Mouse (Mus musculus) midbrain, embryonic 13.5 days (tissue): ENCODE data around the gene Gm44511. TPM values are rescaled to one million over a fixed set of nuclear protein-coding genes. Genes with fewer than 3 reads are reported as not detected.
"Not testable (repeated sequence)": the region's sequence is repeated elsewhere in the genome, so short reads cannot be mapped to it uniquely, and the experiment has no call there.

ENCODE experiments used
- ATAC-seq: fragments of 200-750 bp; cut with Nextera tagmentation; 2 replicates; pipeline ENCODE4 v1.8.0; 2017; ENCODE audit warnings: mild to moderate bottlenecking, moderate TSS enrichment, moderate library complexity
- H3K27ac ChIP-seq: fragments of 300-500 bp; sonication (generic); 2 replicates; pipeline ENCODE4 v1.5.1; 2015; ENCODE audit warnings: inconsistent platforms, mild to moderate bottlenecking, moderate library complexity
- H3K27me3 ChIP-seq: fragments of 300-500 bp; sonication (generic); 2 replicates; pipeline ENCODE4 v1.6.1; 2015; ENCODE audit warnings: mild to moderate bottlenecking, inconsistent platforms
- H3K36me3 ChIP-seq: fragments of 300-500 bp; sonication (generic); 2 replicates; pipeline ENCODE4 v1.6.1; 2015; ENCODE audit warnings: mild to moderate bottlenecking, inconsistent platforms
- H3K4me1 ChIP-seq: fragments of 300-500 bp; sonication (generic); replicated peaks from 2 replicates; pipeline ENCODE4 v1.6.1; 2015; ENCODE audit warnings: inconsistent platforms
- H3K4me2 ChIP-seq: fragments of 300-500 bp; sonication (generic); replicated peaks from 2 replicates; pipeline ENCODE4 v1.6.1; 2015; ENCODE audit warnings: moderate library complexity, mild to moderate bottlenecking, inconsistent platforms
- H3K4me3 ChIP-seq: fragments of 300-500 bp; sonication (generic); replicated peaks from 2 replicates; pipeline ENCODE4 v1.5.1; 2015; ENCODE audit warnings: mild to moderate bottlenecking, inconsistent platforms
- H3K9ac ChIP-seq: fragments of 300-500 bp; sonication (generic); replicated peaks from 2 replicates; pipeline ENCODE4 v1.6.1; 2015; ENCODE audit warnings: mild to moderate bottlenecking, inconsistent platforms
- H3K9me3 ChIP-seq: fragments of 300-500 bp; sonication (generic); 2 replicates; pipeline ENCODE4 v1.6.1; 2016; ENCODE audit warnings: mild to moderate bottlenecking, inconsistent platforms
- WGBS: fragments of 180-500 bp; shearing (Covaris S2); methylation state at CpG from one replicate; pipeline ENCODE4 v1.1.7; 2015; 5-methylcytosine and 5-hydroxymethylcytosine counted together
- polyA plus RNA-seq: library from polyadenylated mRNA; unstranded; fragments of >200 nt; fragmentation: Nextera tagmentation; extraction: Ambion mirVana; gene quantifications from 2 replicates; pipeline ENCODE4 v1.2.1, GENCODE M21; 2015

Gene Gm44511
- polyA plus RNA-seq, 1 experiment from 2014 or later = not detected

DNA sequence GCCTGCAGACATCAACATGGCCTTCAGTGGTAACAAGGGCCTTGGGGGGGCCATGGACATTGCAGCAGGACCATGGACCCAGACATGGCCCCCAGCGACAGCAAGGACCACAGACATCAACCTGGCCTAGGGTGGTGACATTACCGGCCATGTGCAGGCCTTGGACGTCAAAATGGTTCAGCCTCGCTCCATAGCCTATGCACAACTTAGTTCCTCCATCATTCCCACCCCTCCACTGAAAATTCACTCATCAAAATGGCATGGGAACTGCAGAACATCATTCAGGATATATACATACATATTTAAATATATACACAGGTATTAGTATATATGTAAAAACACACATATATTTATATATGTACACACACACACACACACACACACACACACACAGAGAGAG lies 21.3 kb upstream of the Gm44511 start:
- WGBS = 91% methylated on average over 4 of the region's 4 CpGs
- H3K4me2 ChIP-seq = no peak overlapping the region
- no peak overlapping the region for H3K9ac ChIP-seq
- no peak overlapping the region for H3K27ac ChIP-seq
- H3K4me1 ChIP-seq = peaks cover 10% of the 10 kb centered on the region
- no peaks in the 10 kb centered on the region for H3K9me3 ChIP-seq
- no peak overlapping the region for H3K4me3 ChIP-seq
- no peak for ATAC-seq
- no peaks in the 10 kb centered on the region for H3K27me3 ChIP-seq
- H3K36me3 ChIP-seq = no peaks in the 10 kb centered on the region

DNA sequence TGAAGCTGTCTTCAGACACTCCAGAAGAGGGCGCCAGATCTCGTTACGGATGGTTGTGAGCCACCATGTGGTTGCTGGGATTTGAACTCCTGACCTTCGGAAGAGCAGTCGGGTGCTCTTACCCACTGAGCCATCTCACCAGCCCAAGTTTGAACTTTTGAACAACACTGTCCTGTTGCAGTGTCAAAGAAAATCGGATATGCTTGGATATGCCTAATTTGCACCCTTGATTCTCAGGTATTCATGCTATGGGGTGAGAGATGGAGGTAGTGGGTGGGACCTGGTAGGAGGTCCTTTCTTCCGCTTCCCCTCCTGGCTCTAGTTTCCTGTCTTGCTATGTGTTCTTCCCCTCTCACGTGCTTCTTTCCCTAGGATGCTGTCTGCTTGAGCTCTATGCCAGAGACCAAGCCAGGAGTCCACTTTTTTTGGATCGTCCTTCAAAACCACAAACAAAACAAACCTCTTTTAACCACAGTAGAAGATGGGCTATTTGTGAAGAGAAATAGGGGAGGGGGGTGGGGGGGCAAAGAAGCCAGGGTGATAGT lies 20.0 kb upstream of the Gm44511 start:
- 62% methylated on average over 8 of the region's 9 CpGs for WGBS
- Histone ChIP-seq H3K27me3 (no peaks in the 10 kb centered on the region), H3K36me3 (no peaks in the 10 kb centered on the region), H3K27ac (no peak overlapping the region), H3K4me2 (no peak overlapping the region), H3K9ac (no peak overlapping the region), H3K4me1 (peaks cover 20% of the 10 kb centered on the region), H3K9me3 (no peaks in the 10 kb centered on the region), H3K4me3 (no peak overlapping the region)
- ATAC-seq = no peak

- H3K27ac ChIP-seq = no peak overlapping the region
- 27% methylated on average over 7 of the region's 7 CpGs for WGBS
- H3K4me1 ChIP-seq = peaks cover 20% of the 10 kb centered on the region
- no peaks in the 10 kb centered on the region for H3K27me3 ChIP-seq
- no peak overlapping the region for H3K9ac ChIP-seq
- no peaks in the 10 kb centered on the region for H3K36me3 ChIP-seq
- no peaks in the 10 kb centered on the region for H3K9me3 ChIP-seq
- no peak overlapping the region for H3K4me2 ChIP-seq
- no peak for ATAC-seq
- no peak overlapping the region for H3K4me3 ChIP-seq
These were observed 19.3 kb upstream of the Gm44511 start for GRCm38 (mm10) chr6:128845319-128845979.

DNA sequence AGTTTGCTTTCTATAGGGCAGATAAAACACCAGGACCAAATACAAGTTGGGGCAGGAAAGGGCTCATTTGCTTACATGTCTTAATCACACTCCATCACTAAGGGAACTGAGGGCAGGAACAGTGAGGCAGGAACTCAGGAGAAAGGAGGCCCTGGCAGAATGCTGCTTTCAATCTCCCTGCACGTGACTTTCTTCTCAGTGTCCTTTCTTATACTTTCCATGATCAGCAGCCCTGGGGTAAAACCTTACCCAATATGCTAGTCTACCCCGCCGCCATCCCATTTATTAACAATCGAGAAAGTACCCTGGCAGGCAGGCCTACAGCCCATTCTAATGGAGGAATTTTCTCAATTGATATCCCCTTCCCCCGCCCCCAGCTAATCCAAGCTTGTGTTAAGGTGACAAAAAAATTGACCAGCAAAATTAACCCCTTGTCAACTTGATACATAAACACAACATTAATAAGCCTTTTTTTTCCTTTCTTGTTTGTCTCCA lies 18.5 kb upstream of the Gm44511 start:
- Histone ChIP-seq H3K9me3 (no peaks in the 10 kb centered on the region), H3K27me3 (no peaks in the 10 kb centered on the region), H3K4me3 (peak overlapping the region; percentile 89), H3K27ac (no peak overlapping the region), H3K9ac (0 out of 2 replicates have a peak overlapping the region, but pooled peaks have one; percentile 76), H3K4me1 (peaks cover 22% of the 10 kb centered on the region), H3K36me3 (no peaks in the 10 kb centered on the region), H3K4me2 (peak overlapping the region; percentile 76)
- 73% methylated on average over 5 of the region's 5 CpGs for WGBS
- no peak for ATAC-seq

DNA sequence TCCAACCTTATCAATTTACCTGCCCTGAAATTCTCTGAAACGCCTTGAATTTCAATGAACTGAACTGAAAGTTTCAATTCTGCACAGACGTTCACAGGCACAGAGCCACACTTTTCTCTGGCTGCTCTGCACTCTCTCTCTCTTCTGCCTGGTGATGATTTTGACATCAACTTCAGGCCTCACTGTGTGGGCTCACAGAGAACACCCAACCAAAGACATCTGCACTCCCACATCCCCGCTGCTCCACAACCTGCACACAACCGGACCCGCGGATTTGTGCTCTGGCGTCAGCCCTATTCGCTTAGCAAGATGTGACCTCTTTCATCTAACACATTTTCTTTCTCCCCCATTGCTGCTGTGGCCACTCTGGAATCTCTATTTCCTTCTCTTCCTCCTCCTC lies 18.0 kb upstream of the Gm44511 start:
- Histone ChIP-seq H3K4me3 (peak overlapping the region; percentile 89), H3K27me3 (no peaks in the 10 kb centered on the region), H3K9ac (peak overlapping the region; percentile 76; the same call in 1 of the 2 replicates), H3K9me3 (no peaks in the 10 kb centered on the region), H3K4me2 (peak overlapping the region; percentile 76), H3K4me1 (peaks cover 25% of the 10 kb centered on the region), H3K36me3 (no peaks in the 10 kb centered on the region), H3K27ac (peak overlapping the region; percentile 26; the same call in 1 of the 2 replicates)
- no peak for ATAC-seq
- 34% methylated on average over 8 of the region's 8 CpGs for WGBS

GRCm38 (mm10) chr6:128843479-128843992 lies 17.4 kb upstream of the Gm44511 start:
- Histone ChIP-seq H3K9ac (peak overlapping the region; percentile 76), H3K27me3 (no peaks in the 10 kb centered on the region), H3K36me3 (no peaks in the 10 kb centered on the region), H3K4me1 (peaks cover 25% of the 10 kb centered on the region), H3K27ac (peak overlapping the region; percentile 88), H3K4me3 (peak overlapping the region; percentile 89), H3K4me2 (peak overlapping the region; percentile 76), H3K9me3 (no peaks in the 10 kb centered on the region)
- WGBS = under 1% methylated on average over 22 of the region's 22 CpGs
- ATAC-seq = peak; percentile 65

DNA sequence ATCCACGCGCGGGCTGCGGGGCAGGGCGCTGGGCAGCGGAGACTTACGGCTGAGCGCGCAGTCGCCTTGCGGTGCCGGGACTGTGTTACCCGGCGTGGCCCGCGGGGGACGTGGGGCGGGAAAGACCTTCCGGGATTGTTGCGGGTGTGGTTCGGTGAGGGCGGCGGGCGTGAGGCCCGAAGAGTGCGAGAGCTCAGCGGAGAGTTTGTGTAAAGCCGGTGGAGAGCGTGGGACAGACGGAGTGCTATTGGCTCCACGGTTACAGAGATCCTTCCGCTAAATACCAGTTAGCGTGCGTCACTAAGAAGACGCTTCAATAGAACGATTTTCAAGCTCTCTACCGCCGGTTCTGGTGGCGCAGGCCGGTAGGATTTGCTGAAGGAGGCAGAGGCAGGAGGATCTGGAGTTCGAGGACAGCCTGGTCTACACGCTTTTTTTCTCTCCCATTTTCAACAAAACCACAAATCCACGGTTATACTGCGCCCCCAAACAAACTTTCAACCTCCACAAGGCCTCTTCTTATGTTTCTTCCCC lies 16.9 kb upstream of the Gm44511 start:
- no peaks in the 10 kb centered on the region for H3K9me3 ChIP-seq
- ATAC-seq = peak; percentile 77
- WGBS = under 1% methylated on average over 44 of the region's 44 CpGs
- peak overlapping the region; percentile 88 for H3K27ac ChIP-seq
- H3K36me3 ChIP-seq = no peaks in the 10 kb centered on the region
- peaks cover 25% of the 10 kb centered on the region for H3K4me1 ChIP-seq
- peak overlapping the region; percentile 76 for H3K4me2 ChIP-seq
- peak overlapping the region; percentile 78 for H3K9ac ChIP-seq
- no peaks in the 10 kb centered on the region for H3K27me3 ChIP-seq
- peak overlapping the region; percentile 89 for H3K4me3 ChIP-seq

- Histone ChIP-seq H3K4me3 (peak overlapping the region; percentile 89), H3K9me3 (no peaks in the 10 kb centered on the region), H3K36me3 (no peaks in the 10 kb centered on the region), H3K9ac (peak overlapping the region; percentile 78), H3K4me1 (peaks cover 25% of the 10 kb centered on the region), H3K27ac (peak overlapping the region; percentile 85), H3K27me3 (no peaks in the 10 kb centered on the region), H3K4me2 (peak overlapping the region; percentile 76)
- WGBS = 1% methylated on average over 20 of the region's 20 CpGs
- ATAC-seq = no peak
These were observed 16.3 kb upstream of the Gm44511 start for GRCm38 (mm10) chr6:128842356-128842944.

GRCm38 (mm10) chr6:128841327-128842089 lies 15.4 kb upstream of the Gm44511 start:
- WGBS = 44% methylated on average over 4 of the region's 4 CpGs
- ATAC-seq = no peak
- Histone ChIP-seq H3K27me3 (no peaks in the 10 kb centered on the region), H3K4me1 (peaks cover 30% of the 10 kb centered on the region), H3K27ac (no peak overlapping the region), H3K4me2 (peak overlapping the region; percentile 76), H3K9me3 (no peaks in the 10 kb centered on the region), H3K4me3 (peak overlapping the region; percentile 89), H3K36me3 (no peaks in the 10 kb centered on the region), H3K9ac (0 out of 2 replicates have a peak overlapping the region, but pooled peaks have one; percentile 78)

GRCm38 (mm10) chr6:128840669-128841068 lies 14.6 kb upstream of the Gm44511 start:
- H3K9ac ChIP-seq, H3K27me3 ChIP-seq, H3K36me3 ChIP-seq, H3K27ac ChIP-seq, H3K9me3 ChIP-seq, ATAC-seq, H3K4me2 ChIP-seq, H3K4me3 ChIP-seq: not testable (repeated sequence)
- H3K4me1 ChIP-seq = peaks cover 30% of the 10 kb centered on the region
- WGBS = 91% methylated on average over 3 of the region's 3 CpGs

DNA sequence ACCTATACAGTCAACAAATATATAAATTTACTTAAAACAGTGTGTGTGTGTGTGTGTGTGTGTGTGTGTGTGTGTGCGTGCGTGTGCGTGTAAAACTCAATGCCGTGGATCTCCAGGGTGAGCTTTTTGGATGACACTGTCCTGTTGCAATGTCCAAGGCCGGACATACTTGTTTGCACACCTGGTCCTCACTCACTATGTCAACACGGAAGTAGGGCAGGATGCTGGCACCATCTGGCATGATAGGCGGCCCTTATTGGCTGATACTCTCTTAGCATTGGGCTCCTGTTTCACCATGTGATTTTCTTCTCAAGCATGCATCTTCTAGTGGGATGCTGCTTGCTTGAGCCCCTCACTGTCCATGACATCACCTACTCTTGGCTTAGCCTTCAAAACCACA lies 13.8 kb upstream of the Gm44511 start:
- no peak overlapping the region for H3K9ac ChIP-seq
- no peaks in the 10 kb centered on the region for H3K36me3 ChIP-seq
- no peak for ATAC-seq
- H3K4me1 ChIP-seq = peaks cover 30% of the 10 kb centered on the region
- H3K9me3 ChIP-seq = no peaks in the 10 kb centered on the region
- no peaks in the 10 kb centered on the region for H3K27me3 ChIP-seq
- H3K4me2 ChIP-seq = peak overlapping the region; percentile 60; the same call in 1 of the 2 replicates
- WGBS = 65% methylated on average over 7 of the region's 7 CpGs
- no peak overlapping the region for H3K27ac ChIP-seq
- H3K4me3 ChIP-seq = peak overlapping the region; percentile 80
